Mouse (Mus musculus): ENCODE data around the gene Nkx2-2.
A peak's percentile ranks its signal among the peaks of the same experiment; 100 is the strongest.
"Not testable (repeated sequence)": the region's sequence is repeated elsewhere in the genome, so short reads cannot be mapped to it uniquely, and the experiment has no call there.

Nkx2-2 gene

GRCm38 (mm10) chr2:147181926-147182708, 11.9 kb downstream of the Nkx2-2 start:
- no peak for DNase-seq (ENCODE audit: low spot score)

- DNase-seq (ENCODE audit: low spot score) = no peak
Measured at GRCm38 (mm10) chr2:147181304-147181665, 12.8 kb downstream of the Nkx2-2 start.

- peak; percentile 68 for DNase-seq (ENCODE audit: low spot score)
Measured at GRCm38 (mm10) chr2:147180649-147181303, 13.3 kb downstream of the Nkx2-2 start.

GRCm38 (mm10) chr2:147178091-147179059, 15.7 kb downstream of the Nkx2-2 start:
- peak; percentile 80 for DNase-seq (ENCODE audit: low spot score)

- DNase-seq (ENCODE audit: low spot score) = peak; percentile 89
Measured at GRCm38 (mm10) chr2:147177672-147178071, 16.4 kb downstream of the Nkx2-2 start.

- no peak for DNase-seq (ENCODE audit: low spot score)
Measured at GRCm38 (mm10) chr2:147175296-147175695, 18.7 kb downstream of the Nkx2-2 start.

GRCm38 (mm10) chr2:147173751-147174150, 20.3 kb downstream of the Nkx2-2 start:
- DNase-seq (ENCODE audit: low spot score) = no peak

- DNase-seq (ENCODE audit: low spot score) = not testable (repeated sequence)
Measured at GRCm38 (mm10) chr2:147170538-147170937, 23.5 kb downstream of the Nkx2-2 start.

- DNase-seq (ENCODE audit: low spot score) = no peak
Measured at GRCm38 (mm10) chr2:147165863-147166262, 28.2 kb downstream of the Nkx2-2 start.

GRCm38 (mm10) chr2:147165376-147165775, 28.7 kb downstream of the Nkx2-2 start:
- no peak for DNase-seq (ENCODE audit: low spot score)

- DNase-seq (ENCODE audit: low spot score) = no peak
Measured at GRCm38 (mm10) chr2:147152543-147152942, 41.5 kb downstream of the Nkx2-2 start.
